Mouse (Mus musculus) CH12.LX (cell line): Measurements from ENCODE around the gene Slc9a9.

Source experiments
- CHD2 ChIP-seq: IDR thresholded peaks from 2 replicates; pipeline ENCODE4 v1.6.1; 2011; ENCODE audit warnings: low read length, improper control_type of control experiment
- CTCF ChIP-seq, 2 experiments: IDR thresholded peaks in 1 of 2; conservative IDR thresholded peaks in 1 of 2; 2 replicates each; pipeline ENCODE4 v1.5.1; 2011 to 2012; ENCODE audit warnings: low read depth in 2 of 2, low read length in 2 of 2, improper control_type of control experiment in 1 of 2, inconsistent platforms in 1 of 2, mild to moderate bottlenecking in 1 of 2, moderate library complexity in 1 of 2
- IRF4 ChIP-seq: IDR thresholded peaks from 2 replicates; pipeline ENCODE4 v1.6.1; 2014; ENCODE audit warnings: low read depth, mild to moderate bottlenecking, inconsistent platforms, low read length, improper control_type of control experiment
- MAFK ChIP-seq: IDR thresholded peaks from 2 replicates; pipeline ENCODE4 v1.6.1; 2011; ENCODE audit warnings: low read length, improper control_type of control experiment; ENCODE audit not compliant: insufficient replicate concordance
- MXI1 ChIP-seq: IDR thresholded peaks from 2 replicates; pipeline ENCODE4 v1.6.1; 2011; ENCODE audit warnings: mild to moderate bottlenecking, low read depth, low read length, improper control_type of control experiment
- NRF1 ChIP-seq: IDR thresholded peaks from 2 replicates; pipeline ENCODE4 v1.6.1; 2014; ENCODE audit warnings: low read depth, mild to moderate bottlenecking, inconsistent platforms, low read length, improper control_type of control experiment, moderate library complexity
- POLR2A ChIP-seq: IDR thresholded peaks from 2 replicates; pipeline ENCODE4 v1.6.1; 2011; ENCODE audit warnings: low read depth, mild to moderate bottlenecking, improper control_type of control experiment, low read length
- TBP ChIP-seq: conservative IDR thresholded peaks from 2 replicates; pipeline ENCODE4 v1.6.1; 2011; ENCODE audit warnings: low read depth, low read length, improper control_type of control experiment
- TCF12 ChIP-seq: IDR thresholded peaks from 2 replicates; pipeline ENCODE4 v1.6.1; 2014; ENCODE audit warnings: low read depth, mild to moderate bottlenecking, inconsistent platforms, low read length, improper control_type of control experiment
- USF1 ChIP-seq: IDR thresholded peaks from 2 replicates; pipeline ENCODE4 v1.6.1; 2014; ENCODE audit warnings: low read depth, mild to moderate bottlenecking, inconsistent platforms, low read length, improper control_type of control experiment
- USF2 ChIP-seq: conservative IDR thresholded peaks from 2 replicates; pipeline ENCODE4 v1.6.1; 2011; ENCODE audit warnings: low read depth, low read length, improper control_type of control experiment

- TF ChIP-seq POLR2A (no peak), NRF1 (no peak), CTCF (conservative IDR thresholded peaks at IDR 0.05 in 1 of 2, IDR thresholded peaks at IDR 0.05 in 1 of 2; ENCODE audit: low read depth in 2 of 2, low read length in 2 of 2) (no peak), MAFK (no peak), IRF4 (no peak), CHD2 (no peak), TBP (no peak), USF1 (no peak), USF2 (no peak), TCF12 (no peak), MXI1 (no peak)
Measured at GRCm38 (mm10) chr9:95192901-95193532, 523.3 kb downstream of the Slc9a9 start.
